Mouse (Mus musculus): Measurements from ENCODE around the gene Chmp4b.

The Chmp4b gene

DNA sequence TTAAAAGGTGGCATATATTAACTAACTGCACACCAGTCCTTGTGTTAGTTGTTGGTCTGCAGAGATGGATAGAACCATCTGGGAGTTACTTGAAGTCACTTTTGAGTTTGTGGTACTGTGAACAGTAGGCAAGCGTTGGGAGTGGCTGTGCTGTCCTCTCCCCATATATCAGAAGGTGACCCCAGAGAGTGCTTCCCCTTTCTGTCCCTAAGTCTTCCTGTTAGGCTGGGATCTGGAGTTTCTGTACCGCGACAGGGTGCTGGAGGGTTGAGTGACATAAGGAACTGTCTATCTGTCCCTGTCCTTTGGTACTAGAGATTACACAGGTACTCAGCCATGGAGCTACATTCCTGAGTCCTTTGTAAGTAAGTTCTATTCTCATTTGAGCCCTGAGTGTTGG lies 35.3 kb downstream of the Chmp4b start:
- TF ChIP-seq GATA4 (IDR thresholded peaks at IDR 0.05; ENCODE audit: insufficient replicate concordance, low read length), result no peak

DNA sequence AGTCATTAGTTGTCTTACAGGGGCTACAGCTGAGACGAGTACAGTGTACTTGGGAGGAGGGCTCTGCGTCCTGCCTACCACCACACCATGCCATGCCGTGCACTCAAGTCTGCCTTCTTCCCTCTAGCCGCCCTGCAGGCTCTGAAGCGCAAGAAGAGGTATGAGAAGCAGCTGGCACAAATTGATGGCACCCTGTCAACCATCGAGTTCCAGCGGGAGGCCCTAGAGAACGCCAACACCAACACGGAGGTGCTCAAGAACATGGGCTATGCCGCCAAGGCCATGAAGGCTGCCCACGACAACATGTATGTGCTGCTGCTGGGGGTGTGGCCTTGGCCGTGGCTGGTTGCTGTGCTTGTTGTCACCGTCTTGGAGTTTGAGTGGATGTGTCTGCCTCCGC lies 37.9 kb downstream of the Chmp4b start:
- no peak for TF ChIP-seq GATA4 (IDR thresholded peaks at IDR 0.05; ENCODE audit: insufficient replicate concordance, low read length)

DNA sequence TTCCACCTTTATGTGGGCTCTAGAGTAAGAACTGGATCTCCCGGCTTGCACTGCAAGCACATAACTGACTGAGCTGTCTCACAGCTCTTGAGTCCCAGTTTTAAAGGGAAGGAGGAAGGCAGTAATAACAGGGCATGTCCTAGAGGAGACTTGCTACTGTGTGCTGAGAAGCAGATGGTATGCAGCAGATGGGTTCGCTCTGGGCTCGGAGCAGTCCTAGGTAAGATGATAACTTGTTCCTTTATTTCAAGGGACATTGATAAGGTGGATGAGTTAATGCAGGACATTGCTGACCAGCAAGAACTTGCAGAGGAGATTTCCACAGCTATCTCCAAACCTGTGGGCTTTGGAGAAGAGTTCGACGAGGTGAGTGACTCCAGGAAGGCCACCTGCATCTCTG lies 39.5 kb downstream of the Chmp4b start:
- no peak for TF ChIP-seq GATA4 (IDR thresholded peaks at IDR 0.05; ENCODE audit: insufficient replicate concordance, low read length)

DNA sequence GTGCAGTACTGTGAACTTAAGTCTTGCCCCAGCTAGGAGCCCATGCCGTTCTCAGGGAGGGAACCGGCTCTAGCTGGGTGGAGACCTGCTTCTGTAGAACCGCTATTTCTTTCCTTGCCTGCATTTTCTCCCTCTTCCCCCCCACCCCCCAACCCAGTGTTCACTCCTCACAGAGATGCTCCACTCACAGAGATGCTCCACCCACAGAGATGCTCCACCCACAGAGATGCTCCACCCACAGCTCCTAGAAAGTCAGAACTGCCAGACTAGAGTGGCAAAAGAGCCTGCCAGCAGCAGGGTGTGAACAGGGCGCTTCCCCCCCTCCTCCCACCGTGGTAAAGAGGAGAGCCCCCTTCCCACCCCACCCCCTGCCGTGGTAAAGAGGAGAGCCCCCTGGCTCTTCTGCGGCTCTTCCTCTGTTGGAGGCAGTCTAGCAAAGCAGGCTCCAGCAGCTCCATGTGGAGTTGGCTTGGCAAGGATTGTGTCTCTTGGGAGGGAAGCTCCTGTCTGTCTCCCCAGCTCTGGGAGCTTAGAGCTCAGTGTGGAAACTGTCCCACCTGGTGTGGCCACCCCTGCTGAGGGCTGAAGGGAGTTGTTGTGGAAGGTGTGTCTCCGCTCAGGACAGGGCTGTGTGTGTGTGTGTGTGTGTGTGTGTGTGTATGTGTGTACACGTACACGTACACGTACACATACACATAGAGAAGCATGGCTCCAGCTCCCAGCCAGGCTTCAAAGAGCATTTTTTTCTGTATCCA lies 41.9 kb downstream of the Chmp4b start:
- no peak for TF ChIP-seq GATA4 (IDR thresholded peaks at IDR 0.05; ENCODE audit: insufficient replicate concordance, low read length)

DNA sequence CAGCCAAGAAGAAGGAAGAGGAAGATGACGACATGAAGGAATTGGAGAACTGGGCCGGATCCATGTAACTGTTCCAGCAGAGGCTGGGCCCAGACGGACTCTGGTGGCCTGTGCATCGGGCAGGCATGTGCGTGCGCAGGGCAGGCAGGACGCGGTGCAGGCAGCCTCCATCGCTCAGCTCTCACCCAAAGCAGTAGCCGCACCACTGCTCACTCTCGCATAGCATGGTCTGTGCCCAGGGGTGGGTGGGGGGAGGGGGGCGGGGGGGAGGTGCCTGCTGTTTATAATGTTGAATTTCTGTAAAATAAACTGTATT lies 42.4 kb downstream of the Chmp4b start:
- no peak for TF ChIP-seq GATA4 (IDR thresholded peaks at IDR 0.05; ENCODE audit: insufficient replicate concordance, low read length)

DNA sequence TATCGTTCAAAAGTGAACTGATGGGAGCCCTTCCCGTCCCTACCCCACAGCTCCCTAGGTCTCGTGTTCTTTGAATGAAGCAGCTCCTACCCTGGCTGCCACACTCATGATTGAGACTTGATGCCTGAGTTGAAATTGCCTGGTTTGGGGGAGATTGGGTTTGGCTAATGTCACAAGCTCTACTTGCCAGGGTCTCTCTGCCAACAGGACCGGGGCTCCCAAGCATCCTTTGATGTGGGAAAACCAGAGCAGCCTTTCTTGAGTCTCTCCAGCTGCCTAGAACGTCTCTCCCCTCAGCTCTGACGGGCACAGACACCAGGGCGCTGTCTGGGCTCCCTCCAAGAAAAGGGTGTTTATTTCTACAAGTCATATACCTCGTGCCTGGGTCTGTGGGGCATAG lies 44.2 kb downstream of the Chmp4b start:
- no peak for TF ChIP-seq GATA4 (IDR thresholded peaks at IDR 0.05; ENCODE audit: insufficient replicate concordance, low read length)

DNA sequence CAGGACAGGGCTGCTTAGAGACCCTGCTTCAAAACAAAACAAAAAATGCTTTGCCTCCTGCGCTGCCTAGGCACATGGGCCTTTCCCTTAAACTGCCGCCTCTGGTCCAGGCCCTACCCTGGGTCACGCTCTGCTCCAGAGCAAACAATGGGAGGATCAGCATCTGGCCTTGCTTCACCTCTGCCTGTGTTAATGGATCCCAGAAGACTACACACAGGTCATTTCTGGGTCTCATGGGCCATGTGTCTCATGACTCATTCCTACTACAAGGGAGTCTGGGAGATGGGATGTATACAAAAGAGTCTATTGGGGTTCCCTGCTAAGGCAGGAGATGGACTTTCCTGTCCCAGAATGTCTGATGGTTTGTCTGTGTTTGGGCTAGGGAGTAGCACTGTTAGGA lies 45.2 kb downstream of the Chmp4b start:
- TF ChIP-seq GATA4 (IDR thresholded peaks at IDR 0.05; ENCODE audit: insufficient replicate concordance, low read length), result no peak

DNA sequence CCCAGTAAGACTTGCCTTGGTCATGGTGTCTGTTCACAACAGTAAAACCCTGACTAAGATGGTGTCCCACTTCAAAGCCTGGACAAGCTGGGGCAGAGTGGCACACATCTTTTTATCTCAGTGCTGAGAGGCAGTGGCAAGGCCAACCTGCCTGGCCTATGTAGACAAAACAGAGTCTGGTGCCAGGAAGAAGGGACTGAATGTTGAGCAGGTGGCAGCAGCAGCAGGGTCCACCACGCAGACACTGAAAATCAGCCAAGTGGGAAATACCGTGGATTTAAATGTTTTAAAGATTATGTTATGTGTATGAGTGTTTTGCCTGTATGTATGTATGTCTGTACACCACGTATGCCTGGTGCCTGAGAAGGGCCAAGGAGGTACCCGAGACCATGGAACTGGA lies 47.9 kb downstream of the Chmp4b start:
- TF ChIP-seq GATA4 (IDR thresholded peaks at IDR 0.05; ENCODE audit: insufficient replicate concordance, low read length), result no peak

DNA sequence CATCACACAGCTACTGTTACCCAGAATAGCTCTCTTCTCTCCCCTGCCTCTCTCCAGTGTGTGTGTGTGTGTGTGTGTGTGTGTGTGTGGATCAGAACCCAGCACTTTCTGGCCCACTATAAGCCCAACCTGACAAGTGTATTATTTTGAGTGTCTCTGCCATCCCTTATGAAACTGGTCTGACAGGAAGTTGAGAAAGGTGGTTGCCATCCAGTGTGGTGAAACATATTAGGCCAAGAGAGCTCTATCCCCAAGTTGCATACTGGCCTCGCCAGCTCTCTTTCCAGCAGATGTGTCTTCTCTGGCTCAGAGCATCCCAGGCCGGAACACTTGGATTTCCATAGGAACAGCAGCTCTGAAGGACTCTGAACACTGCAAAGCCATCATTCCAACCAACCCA lies 48.7 kb downstream of the Chmp4b start:
- no peak for TF ChIP-seq GATA4 (IDR thresholded peaks at IDR 0.05; ENCODE audit: insufficient replicate concordance, low read length)

DNA sequence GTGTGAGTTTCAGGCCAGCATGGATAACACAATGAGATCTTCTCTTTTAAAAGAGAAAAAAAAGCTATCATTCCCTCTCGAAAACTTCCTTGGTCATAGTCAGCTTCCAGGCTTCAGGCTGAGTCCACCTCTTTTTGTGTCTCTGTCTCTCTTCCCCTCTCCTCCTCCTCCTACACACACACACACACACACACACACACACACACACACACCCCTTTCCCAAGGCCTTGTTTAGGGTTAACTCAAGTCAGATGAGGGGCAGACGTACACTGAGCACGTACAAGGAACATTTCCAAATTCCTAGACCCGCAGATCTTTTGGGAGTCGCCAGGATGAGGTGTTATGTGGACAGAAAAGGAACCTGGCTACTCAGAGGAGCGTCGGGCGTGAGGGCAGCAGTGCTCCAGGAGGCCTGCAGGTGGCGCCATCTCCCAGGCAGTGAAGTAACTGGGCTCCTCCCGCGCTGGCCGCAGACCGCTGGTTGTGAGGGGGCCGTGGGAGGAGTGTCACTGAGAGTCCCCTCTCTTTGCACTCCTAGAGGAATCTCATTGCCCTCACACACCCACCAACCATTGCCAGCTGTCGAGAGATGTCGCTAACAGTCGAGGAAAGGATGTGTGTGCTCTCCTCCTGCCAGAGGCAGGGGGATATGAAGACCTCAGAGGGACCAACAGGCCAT lies 51.3 kb downstream of the Chmp4b start:
- no peak for TF ChIP-seq GATA4 (IDR thresholded peaks at IDR 0.05; ENCODE audit: insufficient replicate concordance, low read length)

DNA sequence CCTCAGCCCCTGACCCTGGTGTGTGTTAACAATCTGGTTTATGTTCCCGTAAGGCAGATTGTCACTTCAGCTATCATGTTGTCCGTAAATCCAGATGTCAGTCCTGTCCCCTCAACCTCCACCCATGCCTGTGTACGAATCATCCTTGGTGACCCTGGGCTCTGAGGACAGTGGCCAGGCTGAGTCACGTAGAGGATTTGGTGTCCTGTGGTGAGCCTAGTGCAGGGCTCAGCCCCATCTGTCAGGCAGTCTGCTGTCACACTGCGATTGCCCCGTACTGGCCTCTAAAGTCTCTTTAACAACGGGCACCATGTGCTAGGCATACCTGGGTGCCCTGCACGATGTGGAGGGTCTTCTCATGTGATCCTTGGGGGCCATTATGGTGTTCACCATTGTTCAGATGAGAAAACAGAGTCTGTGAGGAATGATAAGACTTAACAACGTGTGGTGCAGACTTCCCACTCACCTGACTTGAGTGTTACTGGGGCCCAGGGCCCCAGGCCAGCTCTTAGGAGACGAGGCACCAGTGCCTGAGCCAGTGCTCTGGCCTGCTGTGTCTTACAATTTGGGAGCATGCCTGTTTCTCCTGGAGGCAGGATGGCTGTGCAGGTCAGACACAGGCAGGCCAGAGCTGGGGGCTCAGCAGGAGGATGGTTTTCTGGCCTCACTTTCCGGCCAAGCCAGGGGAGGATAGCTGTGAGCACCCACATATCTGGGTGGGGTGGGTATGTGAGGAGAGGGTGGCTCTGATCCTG lies 55.2 kb downstream of the Chmp4b start:
- TF ChIP-seq GATA4 (IDR thresholded peaks at IDR 0.05; ENCODE audit: insufficient replicate concordance, low read length), result no peak

DNA sequence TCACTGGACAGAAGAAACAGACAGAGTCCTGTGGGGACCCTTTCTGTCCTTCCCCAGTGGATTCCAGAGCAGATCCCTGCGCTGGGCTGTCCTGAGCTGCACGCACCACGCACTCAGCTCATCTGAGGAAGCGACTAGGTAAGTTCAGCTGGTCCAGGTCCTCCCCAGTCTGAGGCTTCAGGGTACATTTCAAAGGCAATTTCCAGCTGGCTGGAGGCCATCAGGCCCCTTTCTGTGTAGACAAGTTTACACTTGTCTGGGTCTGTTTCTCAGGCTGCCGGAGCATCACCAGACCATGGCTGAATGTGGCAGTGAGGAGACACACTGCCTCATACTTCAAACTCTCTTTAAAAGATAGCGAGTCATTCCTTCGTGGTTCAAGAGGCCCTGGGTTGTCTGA lies 55.8 kb downstream of the Chmp4b start:
- no peak for TF ChIP-seq GATA4 (IDR thresholded peaks at IDR 0.05; ENCODE audit: insufficient replicate concordance, low read length)

DNA sequence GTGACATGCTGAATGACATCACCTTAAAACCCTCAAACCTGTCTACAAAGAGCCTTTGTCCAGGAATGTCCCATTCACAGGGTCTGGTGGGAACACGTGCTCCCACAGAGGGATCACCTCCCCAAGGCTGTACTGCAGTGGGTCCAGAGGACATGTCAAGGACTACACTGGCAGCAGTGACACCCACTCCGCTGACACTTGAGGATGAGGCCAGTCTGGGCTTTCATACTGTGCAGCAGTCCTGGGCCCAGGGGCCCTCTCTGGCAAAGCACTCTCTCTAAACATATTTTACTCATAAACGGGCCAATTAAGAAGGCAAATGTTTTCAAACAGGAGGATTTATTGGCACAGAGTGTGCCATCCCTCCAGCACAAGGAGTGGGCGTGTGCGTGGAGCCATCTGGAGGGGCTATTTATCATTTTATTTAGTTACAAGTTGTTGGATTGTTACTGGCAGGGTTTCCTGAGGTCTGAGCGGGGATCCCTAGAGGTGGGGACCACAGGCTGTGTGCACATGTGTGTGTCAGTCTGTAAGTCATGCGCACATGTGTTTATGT lies 56.4 kb downstream of the Chmp4b start:
- TF ChIP-seq GATA4 (IDR thresholded peaks at IDR 0.05; ENCODE audit: insufficient replicate concordance, low read length), result no peak

DNA sequence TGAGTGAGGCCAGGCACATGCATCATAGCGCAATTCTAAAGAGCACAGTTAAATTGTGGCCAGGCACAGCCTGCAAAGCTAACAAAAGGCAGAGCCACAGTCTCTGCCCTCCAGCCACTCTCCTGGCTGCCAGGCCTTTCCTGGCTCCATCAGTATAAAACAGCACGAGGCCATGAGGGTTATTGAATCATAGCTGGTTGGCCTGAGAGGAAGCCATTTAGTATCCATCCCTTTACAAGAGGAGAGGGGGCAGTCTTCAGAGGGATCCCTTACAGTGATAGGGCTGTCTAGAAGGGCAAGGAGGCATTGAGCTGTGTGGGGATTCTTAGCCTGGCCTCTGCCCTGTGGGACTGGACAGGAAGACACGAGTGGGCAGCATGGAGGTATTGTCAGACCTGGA lies 60.2 kb downstream of the Chmp4b start:
- no peak for TF ChIP-seq GATA4 (IDR thresholded peaks at IDR 0.05; ENCODE audit: insufficient replicate concordance, low read length)

DNA sequence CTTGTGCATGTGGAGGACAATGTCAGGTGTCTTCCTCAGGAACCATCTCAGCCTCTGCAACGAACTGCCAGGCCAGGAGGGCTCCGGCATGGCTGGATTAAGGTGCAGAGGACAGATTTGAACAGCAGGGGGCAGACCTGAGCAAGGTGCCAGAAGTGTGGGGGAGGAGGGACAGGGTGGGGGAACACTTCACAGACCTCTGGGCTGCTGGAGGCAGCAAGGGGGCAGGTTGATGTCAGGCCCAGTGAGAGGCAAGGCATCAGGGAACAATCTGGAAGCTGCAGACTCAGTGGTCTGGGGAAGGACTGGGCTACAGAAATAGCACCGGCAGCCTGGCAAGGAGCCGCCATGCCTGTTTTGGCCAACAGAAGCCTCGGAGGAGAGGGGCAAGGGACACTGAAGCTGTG lies 60.8 kb downstream of the Chmp4b start:
- TF ChIP-seq GATA4 (IDR thresholded peaks at IDR 0.05; ENCODE audit: insufficient replicate concordance, low read length), result no peak

DNA sequence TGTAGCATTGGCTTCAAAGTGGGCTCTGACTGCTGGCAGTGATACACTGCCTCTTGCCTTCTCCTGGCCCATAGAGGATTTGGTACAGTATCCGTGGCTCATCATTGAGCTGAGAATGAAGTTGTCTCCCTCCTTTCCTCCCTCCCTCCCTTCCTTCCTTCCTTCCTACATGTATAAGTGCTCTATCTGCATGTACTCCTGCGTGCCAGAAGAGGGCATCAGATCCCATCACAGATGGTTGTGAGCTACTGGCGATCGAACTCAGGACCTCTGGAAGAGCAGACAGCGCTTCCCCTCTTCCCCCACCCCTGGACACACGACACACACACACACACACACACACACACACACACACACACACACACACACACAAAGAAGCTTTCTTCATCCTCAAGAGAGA lies 61.6 kb downstream of the Chmp4b start:
- TF ChIP-seq GATA4 (IDR thresholded peaks at IDR 0.05; ENCODE audit: insufficient replicate concordance, low read length), result no peak

Measured in liver, adult (tissue).